Mouse (Mus musculus): ENCODE data around the gene Nwd2. TPM values are rescaled to one million over a fixed set of nuclear protein-coding genes. Genes with fewer than 3 reads are reported as not detected.

Nwd2 gene
- polyA plus RNA-seq, 1 experiment from 2014 or later: 0.70 TPM

GRCm38 (mm10) chr5:63735521-63735920 is 86.6 kb downstream of the Nwd2 start:
- WGBS: 68% methylated on average over 7 of the region's 7 CpGs
- ATAC-seq (replicated peaks; ENCODE audit: low FRiP score): no peak

GRCm38 (mm10) chr5:63743426-63743825 is 94.5 kb downstream of the Nwd2 start:
- ATAC-seq (replicated peaks; ENCODE audit: low FRiP score): no peak

More at GRCm38 (mm10) chr5:63735521-63735920, 86.6 kb downstream of the Nwd2 start:
- no peak overlapping the region for H3K27ac ChIP-seq (ENCODE audit: low read depth, low read length)
- no peaks in the 10 kb centered on the region for H3K36me3 ChIP-seq (ENCODE audit: control insufficient read depth, insufficient read depth, low read length)
- no peaks in the 10 kb centered on the region for H3K9me3 ChIP-seq (ENCODE audit: control insufficient read depth, low read length)
- H3K27me3 ChIP-seq (replicated peaks; ENCODE audit: control insufficient read depth, insufficient read depth, low read length): no peaks in the 10 kb centered on the region
- no peaks in the 10 kb centered on the region for H3K4me1 ChIP-seq (replicated peaks; ENCODE audit: control insufficient read depth, insufficient read depth, low read length)
- H3K4me3 ChIP-seq (ENCODE audit: low read depth, low read length): no peak overlapping the region
- H3K9ac ChIP-seq (ENCODE audit: low read depth, low read length): no peak overlapping the region
- no peak for DNase-seq (ENCODE audit: low spot score)
- no peak overlapping the region for H3K4me2 ChIP-seq

GRCm38 (mm10) chr5:63748299-63748698 is 99.4 kb downstream of the Nwd2 start:
- H3K4me2 ChIP-seq: no peak overlapping the region
- WGBS: 79% methylated on average over 2 of the region's 2 CpGs
- ATAC-seq (replicated peaks; ENCODE audit: low FRiP score): no peak

More at GRCm38 (mm10) chr5:63743426-63743825, 94.5 kb downstream of the Nwd2 start:
- no peaks in the 10 kb centered on the region for H3K9me3 ChIP-seq (ENCODE audit: control insufficient read depth, low read length)
- no peaks in the 10 kb centered on the region for H3K4me1 ChIP-seq (replicated peaks; ENCODE audit: control insufficient read depth, insufficient read depth, low read length)
- no peaks in the 10 kb centered on the region for H3K27me3 ChIP-seq (replicated peaks; ENCODE audit: control insufficient read depth, insufficient read depth, low read length)
- no peak overlapping the region for H3K9ac ChIP-seq (ENCODE audit: low read depth, low read length)
- no peak for DNase-seq (ENCODE audit: low spot score)
- no peak overlapping the region for H3K4me3 ChIP-seq (ENCODE audit: low read depth, low read length)
- 67% methylated on average over 2 of the region's 2 CpGs for WGBS
- H3K27ac ChIP-seq (ENCODE audit: low read depth, low read length): no peak overlapping the region
- H3K4me2 ChIP-seq: no peak overlapping the region
- no peaks in the 10 kb centered on the region for H3K36me3 ChIP-seq (ENCODE audit: control insufficient read depth, insufficient read depth, low read length)

GRCm38 (mm10) chr5:63748759-63749158 is 99.9 kb downstream of the Nwd2 start:
- WGBS: 81% methylated on average over 1 of the region's 1 CpGs
- no peaks in the 10 kb centered on the region for H3K27me3 ChIP-seq (replicated peaks; ENCODE audit: control insufficient read depth, insufficient read depth, low read length)
- no peak overlapping the region for H3K9ac ChIP-seq (ENCODE audit: low read depth, low read length)
- no peaks in the 10 kb centered on the region for H3K9me3 ChIP-seq (ENCODE audit: control insufficient read depth, low read length)
- H3K4me3 ChIP-seq (ENCODE audit: low read depth, low read length): no peak overlapping the region
- no peak overlapping the region for H3K4me2 ChIP-seq
- no peaks in the 10 kb centered on the region for H3K36me3 ChIP-seq (ENCODE audit: control insufficient read depth, insufficient read depth, low read length)
- H3K4me1 ChIP-seq (replicated peaks; ENCODE audit: control insufficient read depth, insufficient read depth, low read length): no peaks in the 10 kb centered on the region
- H3K27ac ChIP-seq (ENCODE audit: low read depth, low read length): no peak overlapping the region
- ATAC-seq (replicated peaks; ENCODE audit: low FRiP score) (no peak), DNase-seq (ENCODE audit: low spot score) (no peak)

More at GRCm38 (mm10) chr5:63748299-63748698, 99.4 kb downstream of the Nwd2 start:
- Histone ChIP-seq H3K36me3 (ENCODE audit: control insufficient read depth, insufficient read depth, low read length) (no peaks in the 10 kb centered on the region), H3K9me3 (ENCODE audit: control insufficient read depth, low read length) (no peaks in the 10 kb centered on the region), H3K4me1 (replicated peaks; ENCODE audit: control insufficient read depth, insufficient read depth, low read length) (no peaks in the 10 kb centered on the region), H3K27me3 (replicated peaks; ENCODE audit: control insufficient read depth, insufficient read depth, low read length) (no peaks in the 10 kb centered on the region), H3K4me3 (ENCODE audit: low read depth, low read length) (no peak overlapping the region), H3K9ac (ENCODE audit: low read depth, low read length) (no peak overlapping the region), H3K27ac (ENCODE audit: low read depth, low read length) (no peak overlapping the region)
- DNase-seq (ENCODE audit: low spot score): no peak

GRCm38 (mm10) chr5:63755092-63755761 is 106.3 kb downstream of the Nwd2 start:
- Histone ChIP-seq H3K9ac (ENCODE audit: low read depth, low read length) (no peak overlapping the region), H3K27ac (ENCODE audit: low read depth, low read length) (no peak overlapping the region), H3K4me1 (replicated peaks; ENCODE audit: control insufficient read depth, insufficient read depth, low read length) (no peaks in the 10 kb centered on the region), H3K4me3 (ENCODE audit: low read depth, low read length) (no peak overlapping the region), H3K9me3 (ENCODE audit: control insufficient read depth, low read length) (no peaks in the 10 kb centered on the region), H3K4me2 (no peak overlapping the region), H3K27me3 (replicated peaks; ENCODE audit: control insufficient read depth, insufficient read depth, low read length) (no peaks in the 10 kb centered on the region), H3K36me3 (ENCODE audit: control insufficient read depth, insufficient read depth, low read length) (no peaks in the 10 kb centered on the region)
- ATAC-seq (replicated peaks; ENCODE audit: low FRiP score): no peak
- WGBS: 70% methylated on average over 5 of the region's 5 CpGs
- no peak for DNase-seq (ENCODE audit: low spot score)

- Histone ChIP-seq H3K4me2 (no peak overlapping the region), H3K27ac (ENCODE audit: low read depth, low read length) (no peak overlapping the region), H3K9ac (ENCODE audit: low read depth, low read length) (no peak overlapping the region), H3K36me3 (ENCODE audit: control insufficient read depth, insufficient read depth, low read length) (no peaks in the 10 kb centered on the region), H3K4me3 (ENCODE audit: low read depth, low read length) (no peak overlapping the region), H3K9me3 (ENCODE audit: control insufficient read depth, low read length) (no peaks in the 10 kb centered on the region), H3K4me1 (replicated peaks; ENCODE audit: control insufficient read depth, insufficient read depth, low read length) (no peaks in the 10 kb centered on the region), H3K27me3 (replicated peaks; ENCODE audit: control insufficient read depth, insufficient read depth, low read length) (no peaks in the 10 kb centered on the region)
- ATAC-seq (replicated peaks; ENCODE audit: low FRiP score) (no peak), DNase-seq (ENCODE audit: low spot score) (no peak)
- WGBS: 85% methylated on average over 3 of the region's 3 CpGs
These were observed 107.0 kb downstream of the Nwd2 start for GRCm38 (mm10) chr5:63755938-63756337.

GRCm38 (mm10) chr5:63765886-63766285 is 117.0 kb downstream of the Nwd2 start:
- Histone ChIP-seq H3K4me3 (ENCODE audit: low read depth, low read length) (no peak overlapping the region), H3K36me3 (ENCODE audit: control insufficient read depth, insufficient read depth, low read length) (no peaks in the 10 kb centered on the region), H3K9ac (ENCODE audit: low read depth, low read length) (no peak overlapping the region), H3K4me2 (no peak overlapping the region), H3K9me3 (ENCODE audit: control insufficient read depth, low read length) (no peaks in the 10 kb centered on the region), H3K4me1 (replicated peaks; ENCODE audit: control insufficient read depth, insufficient read depth, low read length) (no peaks in the 10 kb centered on the region), H3K27me3 (replicated peaks; ENCODE audit: control insufficient read depth, insufficient read depth, low read length) (no peaks in the 10 kb centered on the region), H3K27ac (ENCODE audit: low read depth, low read length) (no peak overlapping the region)
- DNase-seq (ENCODE audit: low spot score): no peak
- ATAC-seq (replicated peaks; ENCODE audit: low FRiP score): no peak
- WGBS: 93% methylated on average over 4 of the region's 4 CpGs

GRCm38 (mm10) chr5:63766715-63767114 is 117.8 kb downstream of the Nwd2 start:
- Histone ChIP-seq H3K36me3 (ENCODE audit: control insufficient read depth, insufficient read depth, low read length) (no peaks in the 10 kb centered on the region), H3K9me3 (ENCODE audit: control insufficient read depth, low read length) (no peaks in the 10 kb centered on the region), H3K4me1 (replicated peaks; ENCODE audit: control insufficient read depth, insufficient read depth, low read length) (no peaks in the 10 kb centered on the region), H3K27ac (ENCODE audit: low read depth, low read length) (no peak overlapping the region), H3K9ac (ENCODE audit: low read depth, low read length) (no peak overlapping the region), H3K4me2 (no peak overlapping the region), H3K4me3 (ENCODE audit: low read depth, low read length) (no peak overlapping the region), H3K27me3 (replicated peaks; ENCODE audit: control insufficient read depth, insufficient read depth, low read length) (no peaks in the 10 kb centered on the region)
- WGBS: 39% methylated on average over 6 of the region's 6 CpGs
- ATAC-seq (replicated peaks; ENCODE audit: low FRiP score): no peak
- DNase-seq (ENCODE audit: low spot score): no peak

- Histone ChIP-seq H3K9ac (ENCODE audit: low read depth, low read length) (no peak overlapping the region), H3K27me3 (replicated peaks; ENCODE audit: control insufficient read depth, insufficient read depth, low read length) (no peaks in the 10 kb centered on the region), H3K36me3 (ENCODE audit: control insufficient read depth, insufficient read depth, low read length) (no peaks in the 10 kb centered on the region), H3K4me3 (ENCODE audit: low read depth, low read length) (no peak overlapping the region), H3K9me3 (ENCODE audit: control insufficient read depth, low read length) (no peaks in the 10 kb centered on the region), H3K4me2 (no peak overlapping the region), H3K27ac (ENCODE audit: low read depth, low read length) (no peak overlapping the region), H3K4me1 (replicated peaks; ENCODE audit: control insufficient read depth, insufficient read depth, low read length) (no peaks in the 10 kb centered on the region)
- no peak for DNase-seq (ENCODE audit: low spot score)
- ATAC-seq (replicated peaks; ENCODE audit: low FRiP score): no peak
- 80% methylated on average over 8 of the region's 8 CpGs for WGBS
These were observed 118.6 kb downstream of the Nwd2 start for GRCm38 (mm10) chr5:63767464-63767863.
